Mouse (Mus musculus) adrenal gland (tissue): Measurements from ENCODE around the gene Gm5485.

Source experiments
- intact Hi-C: fragments of 180-260 bp; cut with DNase I; formaldehyde crosslinking; loops from one replicate; pipeline ENCODE4 v1.15.1; 2025

Gm5485 gene

GRCm38 (mm10) chr16:48373711-48374485 lies 38.3 kb downstream of the Gm5485 start:
- intact Hi-C loops: no loop called here

GRCm38 (mm10) chr16:48372461-48372860 lies 39.8 kb downstream of the Gm5485 start:
- intact Hi-C loops: no loop called here

GRCm38 (mm10) chr16:48368096-48368495 lies 44.1 kb downstream of the Gm5485 start:
- intact Hi-C loops: no loop called here

- intact Hi-C loops: no loop called here
These were observed 45.4 kb downstream of the Gm5485 start for GRCm38 (mm10) chr16:48366801-48367200.

GRCm38 (mm10) chr16:48360887-48361286 lies 51.3 kb downstream of the Gm5485 start:
- intact Hi-C loops: no loop called here

GRCm38 (mm10) chr16:48356417-48356816 lies 55.8 kb downstream of the Gm5485 start:
- intact Hi-C loops: no loop called here

GRCm38 (mm10) chr16:48355716-48356115 lies 56.5 kb downstream of the Gm5485 start:
- intact Hi-C loops: no loop called here
